In genomic region chr2:26354401-26354800, GRCm38 (mm10) we compare ENCODE assay signal across 21 mouse cellular contexts. TPM values are rescaled to one million over a fixed set of nuclear protein-coding genes. Genes with fewer than 3 reads are reported as not detected.
A peak's percentile ranks its signal among the peaks of the same experiment; 100 is the strongest.
DNase-seq lines count a peak whose midpoint lies in the region; ATAC-seq and TF ChIP-seq lines count a peak whose summit lies in the region.
"Had no signal": no experiment of that assay in that cellular context is flagged by ENCODE, and none has a peak within 500 bp of the region (broad histone marks: within the 10 kb centered on the region; RNA-seq: fewer than 3 reads in every experiment).

No protein-coding gene starts in this region.

- ATAC-seq in hindbrain, embryonic 12.5 days (ENCODE audit: low FRiP score), result no peak
- ATAC-seq in forebrain, embryonic 12.5 days (ENCODE audit: low FRiP score), result no peak
- ATAC-seq: activated CD4-positive, CD25-positive, alpha-beta regulatory T cell, adult 4 months; forebrain, embryonic 13.5 days; forebrain, embryonic 16.5 days had no signal

- no peak for TF ChIP-seq CTCF in lung, adult 2 months (IDR thresholded peaks at IDR 0.05; ENCODE audit: insufficient read depth, low read length)

- peaks cover 9% of the 10 kb centered on the region for H3K36me3 ChIP-seq in hindbrain, embryonic 12.5 days
- peaks cover 11% of the 10 kb centered on the region for H3K36me3 ChIP-seq in hindbrain, embryonic 10.5 days
- peaks cover 9% of the 10 kb centered on the region for H3K36me3 ChIP-seq in forebrain, embryonic 12.5 days (replicated peaks)

- TF ChIP-seq POLR2A in lung, adult 2 months (IDR thresholded peaks at IDR 0.05; ENCODE audit: borderline replicate concordance, extremely low read depth, low read depth, low read length), result no peak

- no peaks in the 10 kb centered on the region for H3K27me3 ChIP-seq in hindbrain, embryonic 12.5 days
- H3K27me3 ChIP-seq in hindbrain, embryonic 10.5 days (ENCODE audit: insufficient read depth, poor library complexity, severe bottlenecking), result no peaks in the 10 kb centered on the region
- no peaks in the 10 kb centered on the region for H3K27me3 ChIP-seq in forebrain, embryonic 12.5 days
- H3K27me3 ChIP-seq: embryonic facial prominence, embryonic 13.5 days; forebrain, embryonic 13.5 days; hindbrain, embryonic 15.5 days had no signal

- DNase-seq in cerebellum, adult 9-11 months, result peak; percentile 33
- no peak for DNase-seq in cerebellum, adult 11 months
- no peak for DNase-seq in hindbrain, embryonic 10.5 days (ENCODE audit: low spot score)
- peak; percentile 48 for DNase-seq in lung, postnatal 10 days
- no peak for DNase-seq in lung, adult 2 months
- DNase-seq in adipocyte (ENCODE audit: low spot score), result peak; percentile 24
- DNase-seq: adrenal gland, postnatal 10 days; embryo, embryonic 11 days; gastrocnemius, postnatal 10 days; gastrocnemius, postnatal 36 days; heart, postnatal 36 days had no signal

- H3K4me3 ChIP-seq in hindbrain, embryonic 12.5 days, result no peak overlapping the region
- H3K4me3 ChIP-seq in hindbrain, embryonic 10.5 days, result no peak overlapping the region
- no peak overlapping the region for H3K4me3 ChIP-seq in lung, adult 2 months (replicated peaks; ENCODE audit: extremely low read depth, low read depth, low read length)
- H3K4me3 ChIP-seq in forebrain, embryonic 12.5 days (replicated peaks), result no peak overlapping the region
- H3K4me3 ChIP-seq: embryonic facial prominence, embryonic 10.5 days; embryonic facial prominence, embryonic 13.5 days; erythroblast, embryonic 14.5 days; forebrain, embryonic 13.5 days; hindbrain, embryonic 15.5 days had no signal

- H3K4me2 ChIP-seq in hindbrain, embryonic 12.5 days (replicated peaks), result no peak overlapping the region
- no peak overlapping the region for H3K4me2 ChIP-seq in forebrain, embryonic 12.5 days
- H3K4me2 ChIP-seq: embryonic facial prominence, embryonic 13.5 days; heart, embryonic 11.5 days; hindbrain, embryonic 15.5 days had no signal

- H3K27ac ChIP-seq in hindbrain, embryonic 12.5 days, result no peak overlapping the region
- H3K27ac ChIP-seq in hindbrain, embryonic 10.5 days, result no peak overlapping the region
- no peak overlapping the region for H3K27ac ChIP-seq in forebrain, embryonic 12.5 days
- H3K27ac ChIP-seq: embryonic facial prominence, embryonic 10.5 days; embryonic facial prominence, embryonic 13.5 days; forebrain, embryonic 13.5 days; hindbrain, embryonic 15.5 days had no signal

- peaks cover 30% of the 10 kb centered on the region for H3K4me1 ChIP-seq in hindbrain, embryonic 12.5 days
- H3K4me1 ChIP-seq in hindbrain, embryonic 10.5 days (replicated peaks), result peaks cover 46% of the 10 kb centered on the region
- H3K4me1 ChIP-seq in lung, adult 2 months (ENCODE audit: control insufficient read depth, insufficient read depth, low read length), result peaks cover 10% of the 10 kb centered on the region
- H3K4me1 ChIP-seq in forebrain, embryonic 12.5 days, result peaks cover 24% of the 10 kb centered on the region

- no peaks in the 10 kb centered on the region for H3K9me3 ChIP-seq in hindbrain, embryonic 12.5 days (replicated peaks)
- H3K9me3 ChIP-seq in hindbrain, embryonic 10.5 days, result no peaks in the 10 kb centered on the region
- H3K9me3 ChIP-seq in forebrain, embryonic 12.5 days, result no peaks in the 10 kb centered on the region
- H3K9me3 ChIP-seq: embryonic facial prominence, embryonic 10.5 days; embryonic facial prominence, embryonic 13.5 days; forebrain, embryonic 13.5 days; hindbrain, embryonic 15.5 days had no signal

- 92% methylated on average over 4 of the region's 4 CpGs for WGBS in hindbrain, embryonic 12.5 days
- 91% methylated on average over 4 of the region's 4 CpGs for WGBS in hindbrain, embryonic 10.5 days
- 74% methylated on average over 4 of the region's 4 CpGs for WGBS in lung, adult 2 months
- WGBS in forebrain, embryonic 12.5 days, result 95% methylated on average over 4 of the region's 4 CpGs

- 0 out of 2 replicates have a peak overlapping the region, but pooled peaks have one; percentile 13 for H3K9ac ChIP-seq in hindbrain, embryonic 12.5 days
- H3K9ac ChIP-seq in forebrain, embryonic 12.5 days, result no peak overlapping the region
- H3K9ac ChIP-seq: embryonic facial prominence, embryonic 13.5 days; forebrain, embryonic 13.5 days; hindbrain, embryonic 15.5 days had no signal

RNA-seq across cellular contexts. Expression of gene Dnlz, which starts 2.5 kb away (rescaled TPM):
- 33.2 and 34.7 TPM in 2 replicates for polyA plus RNA-seq in hindbrain, embryonic 12.5 days (2016; fragmentation: Nextera tagmentation; extraction: Ambion mirVana)
- polyA plus RNA-seq in hindbrain, embryonic 10.5 days (2016; fragmentation: Nextera tagmentation; extraction: Ambion mirVana), result 36.8 and 38.8 TPM in 2 replicates
- polyA plus RNA-seq in lung, adult 2 months (2012; rRNA removed), result 16.3 and 16.4 TPM in 2 replicates
- 34.5 and 36.3 TPM in 2 replicates for polyA plus RNA-seq in forebrain, embryonic 12.5 days (2016; fragmentation: Nextera tagmentation; extraction: Ambion mirVana)

RNA-seq across cellular contexts. Expression of gene Card9, which starts 6.3 kb away (rescaled TPM):
- polyA plus RNA-seq in hindbrain, embryonic 12.5 days (2016; fragmentation: Nextera tagmentation; extraction: Ambion mirVana), result 0.78 and 1.1 TPM in 2 replicates
- 0.62 and 1.1 TPM in 2 replicates for polyA plus RNA-seq in hindbrain, embryonic 10.5 days (2016; fragmentation: Nextera tagmentation; extraction: Ambion mirVana)
- polyA plus RNA-seq in lung, adult 2 months (2012; rRNA removed), result 27.1 and 30.6 TPM in 2 replicates
- polyA plus RNA-seq in forebrain, embryonic 12.5 days (2016; fragmentation: Nextera tagmentation; extraction: Ambion mirVana), result 1.3 TPM in 2 replicates

RNA-seq across cellular contexts. Expression of gene Snapc4, which starts 26.1 kb away (rescaled TPM):
- polyA plus RNA-seq in hindbrain, embryonic 12.5 days (2016; fragmentation: Nextera tagmentation; extraction: Ambion mirVana), result 36.2 and 37.3 TPM in 2 replicates
- 35.3 and 35.5 TPM in 2 replicates for polyA plus RNA-seq in hindbrain, embryonic 10.5 days (2016; fragmentation: Nextera tagmentation; extraction: Ambion mirVana)
- 27.9 and 31.0 TPM in 2 replicates for polyA plus RNA-seq in lung, adult 2 months (2012; rRNA removed)
- 34.3 and 38.9 TPM in 2 replicates for polyA plus RNA-seq in forebrain, embryonic 12.5 days (2016; fragmentation: Nextera tagmentation; extraction: Ambion mirVana)

RNA-seq across cellular contexts. Expression of gene Entr1, which starts 34.7 kb away (rescaled TPM):
- 179 and 188 TPM in 2 replicates for polyA plus RNA-seq in hindbrain, embryonic 12.5 days (2016; fragmentation: Nextera tagmentation; extraction: Ambion mirVana)
- polyA plus RNA-seq in hindbrain, embryonic 10.5 days (2016; fragmentation: Nextera tagmentation; extraction: Ambion mirVana), result 136 and 141 TPM in 2 replicates
- polyA plus RNA-seq in lung, adult 2 months (2012; rRNA removed), result 89.2 and 94.4 TPM in 2 replicates
- 167 and 173 TPM in 2 replicates for polyA plus RNA-seq in forebrain, embryonic 12.5 days (2016; fragmentation: Nextera tagmentation; extraction: Ambion mirVana)

RNA-seq across cellular contexts. Expression of gene Pmpca, which starts 34.7 kb away (rescaled TPM):
- polyA plus RNA-seq in hindbrain, embryonic 12.5 days (2016; fragmentation: Nextera tagmentation; extraction: Ambion mirVana), result 107 and 110 TPM in 2 replicates
- polyA plus RNA-seq in hindbrain, embryonic 10.5 days (2016; fragmentation: Nextera tagmentation; extraction: Ambion mirVana), result 132 and 139 TPM in 2 replicates
- polyA plus RNA-seq in lung, adult 2 months (2012; rRNA removed), result 20.0 and 28.1 TPM in 2 replicates
- polyA plus RNA-seq in forebrain, embryonic 12.5 days (2016; fragmentation: Nextera tagmentation; extraction: Ambion mirVana), result 120 and 123 TPM in 2 replicates

Comparison
In these comparisons a context has a peak if more than half of its experiments do, and no peak if none do; other contexts are left out.
1. DNase-seq: peak in cerebellum, adult 9-11 months (single experiment), lung, postnatal 10 days (single experiment) and adipocyte (single experiment); none in cerebellum, adult 11 months (single experiment), hindbrain, embryonic 10.5 days (single experiment) and lung, adult 2 months (single experiment).
2. RNA of gene Card9, which starts 6.3 kb away (polyA plus RNA-seq): 27.1 to 30.6 TPM in lung, adult 2 months; 1.3 TPM in forebrain, embryonic 12.5 days, 0.62 to 1.1 TPM in hindbrain, embryonic 10.5 days and 0.78 to 1.1 TPM in hindbrain, embryonic 12.5 days; every median in the first group is over 10 times any median in the second.